Mouse (Mus musculus) myocyte (in vitro differentiated cells): ENCODE data around the gene Pex11a.

ENCODE experiments used
- E2F4 ChIP-seq: IDR thresholded peaks from one replicate; pipeline ENCODE4 v1.6.1; 2011; ENCODE audit warnings: mild to moderate bottlenecking, control low read depth, moderate library complexity; ENCODE audit not compliant: insufficient read depth
- POLR2A ChIP-seq: IDR thresholded peaks from one replicate; pipeline ENCODE4 v1.6.1; 2011; ENCODE audit warnings: low read depth, mild to moderate bottlenecking, control low read depth, moderate library complexity; ENCODE audit not compliant: insufficient read length
- POLR2AphosphoS2 ChIP-seq: IDR thresholded peaks from one replicate; pipeline ENCODE4 v1.6.1; 2011; ENCODE audit warnings: low read depth, control low read depth; ENCODE audit not compliant: insufficient read length
- SRF ChIP-seq: IDR thresholded peaks from one replicate; pipeline ENCODE4 v1.6.1; 2011; ENCODE audit warnings: low read depth; ENCODE audit not compliant: control insufficient read depth, insufficient read length

DNA sequence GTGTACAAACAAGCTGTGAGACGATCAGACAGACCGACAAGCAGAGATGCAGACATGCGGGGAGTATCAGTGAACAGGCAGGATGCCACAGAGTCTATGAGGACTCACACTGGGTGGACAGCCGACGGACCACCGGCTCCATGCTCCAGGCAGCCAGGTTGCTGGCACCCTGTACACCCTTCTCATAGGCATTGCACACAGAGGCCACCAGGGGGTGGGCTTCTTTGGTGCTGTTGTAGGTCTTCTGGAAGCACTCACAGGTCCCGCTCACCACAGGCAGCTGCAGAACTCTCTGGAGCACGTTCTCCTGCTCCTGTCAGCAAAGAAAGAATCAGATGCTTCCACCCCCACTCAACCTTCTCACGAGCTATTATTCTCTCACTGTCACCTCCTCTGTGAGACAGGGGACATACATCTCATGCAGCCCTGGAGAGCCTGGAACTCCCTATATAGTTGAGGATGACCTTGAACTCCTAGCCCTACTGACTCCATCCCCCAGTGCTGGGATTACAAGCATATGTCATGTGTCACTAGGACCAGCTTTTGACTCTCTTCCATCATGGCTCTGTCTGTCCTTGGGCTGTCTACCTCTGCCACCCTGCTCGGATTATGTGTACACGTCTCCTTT, 13.1 kb downstream of the Pex11a start:
- TF ChIP-seq POLR2AphosphoS2: no peak
- no peak for TF ChIP-seq POLR2A
- TF ChIP-seq E2F4: no peak
- no peak for TF ChIP-seq SRF
